Mouse (Mus musculus) erythroid progenitor cell, adult 5-6 weeks (primary cell): ENCODE data around the gene Olfr114. TPM values are rescaled to one million over a fixed set of nuclear protein-coding genes. Genes with fewer than 3 reads are reported as not detected.

Source experiments
- ATAC-seq: replicated peaks from 2 replicates; pipeline ENCODE4 v1.8.0; 2016; ENCODE audit warnings: moderate number of reproducible peaks, mild to moderate bottlenecking, moderate TSS enrichment, inconsistent platforms; ENCODE audit not compliant: poor library complexity, low FRiP score, severe bottlenecking
- total RNA-seq, 2 experiments: library from RNA; stranded (forward) in 1 of 2; stranded (reverse) in 1 of 2; fragments of 150-400 nt in 1 of 2; fragments of 186-747, 209-891 nt in 1 of 2; gene quantifications; 2 replicates each; pipeline versions ENCODE4 v1.2.3 to v1.2.4; 2015 to 2017; ENCODE audit warnings: low replicate concordance in 2 of 2

Olfr114 gene
- total RNA-seq (2015; ENCODE audit: low replicate concordance) (not detected in 2 replicates), total RNA-seq (2017; ENCODE audit: low replicate concordance) (not detected in 2 replicates)

- no peak for ATAC-seq
These were observed at the start of gene Olfr114 for GRCm38 (mm10) chr17:37592643-37593042. Olfr114 (minus strand) TSS chr17:37592743.

- no peak for ATAC-seq
These were observed 34.5 kb upstream of the Olfr114 start, which contains the start of the genes Olfr115 and Olfr116 for GRCm38 (mm10) chr17:37627009-37627408. Olfr115 (minus strand) TSS chr17:37627109. Olfr116 (minus strand) TSS chr17:37627199.

GRCm38 (mm10) chr17:37577563-37577962, 15.0 kb downstream of the Olfr114 start, which contains the start of gene Olfr113:
Olfr113 (minus strand) TSS chr17:37577663.
- ATAC-seq, result no peak

- ATAC-seq, result no peak
These were observed 23.2 kb downstream of the Olfr114 start, which contains the start of gene Olfr112 for GRCm38 (mm10) chr17:37569351-37569750. Olfr112 (minus strand) TSS chr17:37569451.

GRCm38 (mm10) chr17:37558913-37559615, 33.5 kb downstream of the Olfr114 start:
- no peak for ATAC-seq

GRCm38 (mm10) chr17:37543800-37544435, 48.6 kb downstream of the Olfr114 start:
- no peak for ATAC-seq

GRCm38 (mm10) chr17:37541454-37542119, 51.0 kb downstream of the Olfr114 start:
- no peak for ATAC-seq

Other genes starting within 250 kb of the Olfr114 start
- gene Olfr104-ps, start 233.2 kb downstream of the Olfr114 start, total RNA-seq (2015; ENCODE audit: low replicate concordance), result not detected in 2 replicates
- not detected in 2 replicates for gene Olfr104-ps, start 233.2 kb downstream of the Olfr114 start, total RNA-seq (2017; ENCODE audit: low replicate concordance)
- gene Olfr105-ps, start 213.7 kb downstream of the Olfr114 start, total RNA-seq (2015; ENCODE audit: low replicate concordance), result not detected in 2 replicates
- gene Olfr105-ps, start 213.7 kb downstream of the Olfr114 start, total RNA-seq (2017; ENCODE audit: low replicate concordance), result not detected in 2 replicates
- gene Olfr106-ps, start 202.3 kb downstream of the Olfr114 start, total RNA-seq (2015; ENCODE audit: low replicate concordance), result not detected in 2 replicates
- not detected in 2 replicates for gene Olfr106-ps, start 202.3 kb downstream of the Olfr114 start, total RNA-seq (2017; ENCODE audit: low replicate concordance)
- not detected in 2 replicates for gene Olfr107, start 193.5 kb downstream of the Olfr114 start, total RNA-seq (2015; ENCODE audit: low replicate concordance)
- not detected in 2 replicates for gene Olfr107, start 193.5 kb downstream of the Olfr114 start, total RNA-seq (2017; ENCODE audit: low replicate concordance)
- not detected in 2 replicates for gene Olfr108, start 147.3 kb downstream of the Olfr114 start, total RNA-seq (2015; ENCODE audit: low replicate concordance)
- not detected in 2 replicates for gene Olfr108, start 147.3 kb downstream of the Olfr114 start, total RNA-seq (2017; ENCODE audit: low replicate concordance)
- not detected in 2 replicates for gene Olfr109, start 133.8 kb downstream of the Olfr114 start, total RNA-seq (2015; ENCODE audit: low replicate concordance)
- not detected in 2 replicates for gene Olfr109, start 133.8 kb downstream of the Olfr114 start, total RNA-seq (2017; ENCODE audit: low replicate concordance)
- gene H2-M2, start 109.2 kb downstream of the Olfr114 start, total RNA-seq (2015; ENCODE audit: low replicate concordance), result not detected in 2 replicates
- gene H2-M2, start 109.2 kb downstream of the Olfr114 start, total RNA-seq (2017; ENCODE audit: low replicate concordance), result not detected in 2 replicates
- not detected in 2 replicates for gene Olfr110, start 100.3 kb downstream of the Olfr114 start, total RNA-seq (2015; ENCODE audit: low replicate concordance)
- not detected in 2 replicates for gene Olfr110, start 100.3 kb downstream of the Olfr114 start, total RNA-seq (2017; ENCODE audit: low replicate concordance)
- not detected in 2 replicates for gene Olfr111, start 84.7 kb downstream of the Olfr114 start, total RNA-seq (2015; ENCODE audit: low replicate concordance)
- gene Olfr111, start 84.7 kb downstream of the Olfr114 start, total RNA-seq (2017; ENCODE audit: low replicate concordance), result not detected in 2 replicates
- not detected in 2 replicates for gene Olfr112, start 23.3 kb downstream of the Olfr114 start, total RNA-seq (2015; ENCODE audit: low replicate concordance)
- gene Olfr112, start 23.3 kb downstream of the Olfr114 start, total RNA-seq (2017; ENCODE audit: low replicate concordance), result not detected in 2 replicates
- not detected in 2 replicates for gene Olfr113, start 15.1 kb downstream of the Olfr114 start, total RNA-seq (2015; ENCODE audit: low replicate concordance)
- not detected in 2 replicates for gene Olfr113, start 15.1 kb downstream of the Olfr114 start, total RNA-seq (2017; ENCODE audit: low replicate concordance)
- not detected in 2 replicates for gene Olfr115, start 34.4 kb upstream of the Olfr114 start, total RNA-seq (2015; ENCODE audit: low replicate concordance)
- not detected in 2 replicates for gene Olfr115, start 34.4 kb upstream of the Olfr114 start, total RNA-seq (2017; ENCODE audit: low replicate concordance)
- gene Olfr116, start 34.5 kb upstream of the Olfr114 start, total RNA-seq (2015; ENCODE audit: low replicate concordance), result not detected in 2 replicates
- not detected in 2 replicates for gene Olfr116, start 34.5 kb upstream of the Olfr114 start, total RNA-seq (2017; ENCODE audit: low replicate concordance)
- not detected in 2 replicates for gene Olfr117, start 71.0 kb upstream of the Olfr114 start, total RNA-seq (2015; ENCODE audit: low replicate concordance)
- not detected in 2 replicates for gene Olfr117, start 71.0 kb upstream of the Olfr114 start, total RNA-seq (2017; ENCODE audit: low replicate concordance)
- not detected in 2 replicates for gene Olfr118, start 74.2 kb upstream of the Olfr114 start, total RNA-seq (2015; ENCODE audit: low replicate concordance)
- not detected in 2 replicates for gene Olfr118, start 74.2 kb upstream of the Olfr114 start, total RNA-seq (2017; ENCODE audit: low replicate concordance)
- not detected in 2 replicates for gene Olfr119, start 103.8 kb upstream of the Olfr114 start, total RNA-seq (2015; ENCODE audit: low replicate concordance)
- gene Olfr119, start 103.8 kb upstream of the Olfr114 start, total RNA-seq (2017; ENCODE audit: low replicate concordance), result not detected in 2 replicates
- gene Olfr120, start 129.1 kb upstream of the Olfr114 start, total RNA-seq (2015; ENCODE audit: low replicate concordance), result not detected in 2 replicates
- gene Olfr120, start 129.1 kb upstream of the Olfr114 start, total RNA-seq (2017; ENCODE audit: low replicate concordance), result not detected in 2 replicates
- not detected in 2 replicates for gene Olfr121, start 156.1 kb upstream of the Olfr114 start, total RNA-seq (2015; ENCODE audit: low replicate concordance)
- not detected in 2 replicates for gene Olfr121, start 156.1 kb upstream of the Olfr114 start, total RNA-seq (2017; ENCODE audit: low replicate concordance)
- gene Olfr122, start 175.9 kb upstream of the Olfr114 start, total RNA-seq (2015; ENCODE audit: low replicate concordance), result not detected in 2 replicates
- not detected in 2 replicates for gene Olfr122, start 175.9 kb upstream of the Olfr114 start, total RNA-seq (2017; ENCODE audit: low replicate concordance)
- gene Olfr123, start 200.8 kb upstream of the Olfr114 start, total RNA-seq (2015; ENCODE audit: low replicate concordance), result not detected in 2 replicates
- not detected in 2 replicates for gene Olfr123, start 200.8 kb upstream of the Olfr114 start, total RNA-seq (2017; ENCODE audit: low replicate concordance)
- not detected in 2 replicates for gene Olfr124, start 207.1 kb upstream of the Olfr114 start, total RNA-seq (2015; ENCODE audit: low replicate concordance)
- not detected in 2 replicates for gene Olfr124, start 207.1 kb upstream of the Olfr114 start, total RNA-seq (2017; ENCODE audit: low replicate concordance)
- gene Olfr125, start 240.2 kb upstream of the Olfr114 start, total RNA-seq (2015; ENCODE audit: low replicate concordance), result not detected in 2 replicates
- gene Olfr125, start 240.2 kb upstream of the Olfr114 start, total RNA-seq (2017; ENCODE audit: low replicate concordance), result not detected in 2 replicates